Mouse (Mus musculus) heart, embryonic 13.5 days (tissue): Measurements from ENCODE around the gene Pih1d1. TPM values are rescaled to one million over a fixed set of nuclear protein-coding genes. Genes with fewer than 3 reads are reported as not detected.
"Not testable (repeated sequence)": the region's sequence is repeated elsewhere in the genome, so short reads cannot be mapped to it uniquely, and the experiment has no call there.

Source experiments
- ATAC-seq: fragments of 200-750 bp; cut with Nextera tagmentation; 2 replicates; pipeline ENCODE4 v1.8.0; 2017; ENCODE audit warnings: moderate TSS enrichment; ENCODE audit not compliant: insufficient number of reproducible peaks, low FRiP score, low TSS enrichment; ENCODE audit errors: extremely low read depth
- H3K27ac ChIP-seq: fragments of 300-500 bp; sonication (generic); replicated peaks from 2 replicates; pipeline ENCODE4 v1.5.1; 2015; ENCODE audit warnings: moderate library complexity, mild to moderate bottlenecking, inconsistent platforms
- H3K27me3 ChIP-seq: fragments of 300-500 bp; sonication (generic); replicated peaks from 2 replicates; pipeline ENCODE4 v1.6.1; 2015; ENCODE audit warnings: mild to moderate bottlenecking, inconsistent platforms
- H3K36me3 ChIP-seq: fragments of 300-500 bp; sonication (generic); 2 replicates; pipeline ENCODE4 v1.6.1; 2015; ENCODE audit warnings: mild to moderate bottlenecking, inconsistent platforms
- H3K4me1 ChIP-seq: fragments of 300-500 bp; sonication (generic); 2 replicates; pipeline ENCODE4 v1.6.1; 2015; ENCODE audit warnings: inconsistent platforms
- H3K4me2 ChIP-seq: fragments of 300-500 bp; sonication (generic); 2 replicates; pipeline ENCODE4 v1.6.1; 2015; ENCODE audit warnings: inconsistent platforms, mild to moderate bottlenecking, moderate library complexity
- H3K4me3 ChIP-seq: fragments of 300-500 bp; sonication (generic); 2 replicates; pipeline ENCODE4 v1.5.1; 2015; ENCODE audit warnings: moderate library complexity, mild to moderate bottlenecking, inconsistent platforms
- H3K9ac ChIP-seq: fragments of 300-500 bp; sonication (generic); 2 replicates; pipeline ENCODE4 v1.6.1; 2015; ENCODE audit warnings: inconsistent platforms, mild to moderate bottlenecking, moderate library complexity
- H3K9me3 ChIP-seq: fragments of 300-500 bp; sonication (generic); 2 replicates; pipeline ENCODE4 v1.6.1; 2016; ENCODE audit warnings: inconsistent platforms
- WGBS: fragments of 180-500 bp; shearing (Covaris S2); methylation state at CpG from one replicate; pipeline ENCODE4 v1.1.7; 2015; ENCODE audit warnings: mixed read lengths; 5-methylcytosine and 5-hydroxymethylcytosine counted together
- polyA plus RNA-seq: library from polyadenylated mRNA; unstranded; fragments of >200 nt; fragmentation: Nextera tagmentation; extraction: Ambion mirVana; gene quantifications from 2 replicates; pipeline ENCODE4 v1.2.1, GENCODE M21; 2015

Gene Pih1d1
- polyA plus RNA-seq, 1 experiment from 2014 or later: 82.2 TPM

- Histone ChIP-seq H3K27ac (no peak overlapping the region), H3K36me3 (peaks cover 61% of the 10 kb centered on the region), H3K9me3 (no peaks in the 10 kb centered on the region), H3K4me1 (peaks cover 47% of the 10 kb centered on the region), H3K4me2 (no peak overlapping the region), H3K9ac (0 out of 2 replicates have a peak overlapping the region, but pooled peaks have one; percentile 16), H3K4me3 (no peak overlapping the region), H3K27me3 (no peaks in the 10 kb centered on the region)
- 73% methylated on average over 5 of the region's 5 CpGs for WGBS
- ATAC-seq: no peak
These were observed 34.1 kb upstream of the Pih1d1 start for GRCm38 (mm10) chr7:45119780-45120709.

- Histone ChIP-seq H3K4me1 (peaks cover 53% of the 10 kb centered on the region), H3K27me3 (no peaks in the 10 kb centered on the region), H3K4me3 (peak overlapping the region; percentile 5; the same call in 1 of the 2 replicates), H3K9me3 (no peaks in the 10 kb centered on the region), H3K27ac (peak overlapping the region; percentile 21), H3K9ac (peak overlapping the region; percentile 53), H3K36me3 (peaks cover 74% of the 10 kb centered on the region), H3K4me2 (0 out of 2 replicates have a peak overlapping the region, but pooled peaks have one; percentile 76)
- ATAC-seq: no peak
- WGBS: 52% methylated on average over 7 of the region's 8 CpGs
These were observed 32.7 kb upstream of the Pih1d1 start for GRCm38 (mm10) chr7:45121404-45121803.

- peak overlapping the region; percentile 53 for H3K9ac ChIP-seq
- peak overlapping the region; percentile 5; the same call in 1 of the 2 replicates for H3K4me3 ChIP-seq
- H3K27me3 ChIP-seq: no peaks in the 10 kb centered on the region
- no peaks in the 10 kb centered on the region for H3K9me3 ChIP-seq
- H3K4me2 ChIP-seq: 0 out of 2 replicates have a peak overlapping the region, but pooled peaks have one; percentile 76
- H3K27ac ChIP-seq: peak overlapping the region; percentile 21
- no peak for ATAC-seq
- peaks cover 58% of the 10 kb centered on the region for H3K4me1 ChIP-seq
- H3K36me3 ChIP-seq: peaks cover 80% of the 10 kb centered on the region
These were observed 32.1 kb upstream of the Pih1d1 start for GRCm38 (mm10) chr7:45121966-45122365.

GRCm38 (mm10) chr7:45122561-45123185, 31.4 kb upstream of the Pih1d1 start:
- Histone ChIP-seq H3K4me1 (peaks cover 63% of the 10 kb centered on the region), H3K9ac (peak overlapping the region; percentile 96), H3K36me3 (peaks cover 86% of the 10 kb centered on the region), H3K9me3 (no peaks in the 10 kb centered on the region), H3K27me3 (no peaks in the 10 kb centered on the region), H3K4me2 (peak overlapping the region; percentile 76), H3K4me3 (peak overlapping the region; percentile 85), H3K27ac (0 out of 2 replicates have a peak overlapping the region, but pooled peaks have one; percentile 94)
- no peak for ATAC-seq
- WGBS: 78% methylated on average over 15 of the region's 15 CpGs

- peak overlapping the region; percentile 96 for H3K9ac ChIP-seq
- H3K9me3 ChIP-seq: no peaks in the 10 kb centered on the region
- peak overlapping the region; percentile 94 for H3K27ac ChIP-seq
- peaks cover 81% of the 10 kb centered on the region for H3K36me3 ChIP-seq
- H3K4me3 ChIP-seq: peak overlapping the region; percentile 85
- 17% methylated on average over 12 of the region's 12 CpGs for WGBS
- no peaks in the 10 kb centered on the region for H3K27me3 ChIP-seq
- peak overlapping the region; percentile 76 for H3K4me2 ChIP-seq
- no peak for ATAC-seq
- H3K4me1 ChIP-seq: peaks cover 58% of the 10 kb centered on the region
These were observed 30.9 kb upstream of the Pih1d1 start for GRCm38 (mm10) chr7:45123186-45123570.

- Histone ChIP-seq H3K36me3 (peaks cover 68% of the 10 kb centered on the region), H3K4me1 (peaks cover 59% of the 10 kb centered on the region), H3K9ac (peak within 1 kb of the TSS; percentile 100), H3K27me3 (no peaks in the 10 kb centered on the region), H3K4me3 (peak within 1 kb of the TSS; percentile 85), H3K27ac (peak within 1 kb of the TSS; percentile 94), H3K4me2 (peak within 1 kb of the TSS; percentile 76), H3K9me3 (no peaks in the 10 kb centered on the region)
- WGBS: 1% methylated on average over 59 of the region's 59 CpGs
- peak; percentile 82 for ATAC-seq
These were observed 29.6 kb upstream of the Pih1d1 start, which contains the start of gene Rps11 for GRCm38 (mm10) chr7:45124224-45125143. Gene Rps11 (minus strand): TSS chr7:45124439.

- WGBS: 34% methylated on average over 7 of the region's 7 CpGs
- peaks cover 61% of the 10 kb centered on the region for H3K36me3 ChIP-seq
- peak overlapping the region; percentile 85 for H3K4me3 ChIP-seq
- H3K4me2 ChIP-seq: peak overlapping the region; percentile 69
- H3K4me1 ChIP-seq: peaks cover 66% of the 10 kb centered on the region
- no peak for ATAC-seq
- no peaks in the 10 kb centered on the region for H3K27me3 ChIP-seq
- H3K9ac ChIP-seq: peak overlapping the region; percentile 100
- peak overlapping the region; percentile 94 for H3K27ac ChIP-seq
- H3K9me3 ChIP-seq: no peaks in the 10 kb centered on the region
These were observed 28.9 kb upstream of the Pih1d1 start for GRCm38 (mm10) chr7:45125144-45125600.

GRCm38 (mm10) chr7:45125649-45126048, 28.5 kb upstream of the Pih1d1 start:
- not testable (repeated sequence) for H3K9me3 ChIP-seq, ATAC-seq, H3K27me3 ChIP-seq
- Histone ChIP-seq H3K4me1 (peaks cover 66% of the 10 kb centered on the region), H3K27ac (peak overlapping the region; percentile 94), H3K4me3 (peak overlapping the region; percentile 85), H3K36me3 (peaks cover 56% of the 10 kb centered on the region), H3K9ac (peak overlapping the region; percentile 100), H3K4me2 (peak overlapping the region; percentile 97)
- WGBS: 70% methylated on average over 5 of the region's 5 CpGs

- Histone ChIP-seq H3K27me3 (no peaks in the 10 kb centered on the region), H3K9me3 (no peaks in the 10 kb centered on the region), H3K4me1 (peaks cover 63% of the 10 kb centered on the region), H3K4me2 (peak overlapping the region; percentile 97), H3K27ac (peak overlapping the region; percentile 94), H3K9ac (peak overlapping the region; percentile 100), H3K4me3 (peak overlapping the region; percentile 98), H3K36me3 (peaks cover 50% of the 10 kb centered on the region)
- no peak for ATAC-seq
- 70% methylated on average over 17 of the region's 17 CpGs for WGBS
These were observed 27.8 kb upstream of the Pih1d1 start for GRCm38 (mm10) chr7:45126147-45126843.
